Mouse (Mus musculus) adrenal gland, adult 2 months (tissue): ENCODE data around the gene Stx1a. TPM values are rescaled to one million over a fixed set of nuclear protein-coding genes. Genes with fewer than 3 reads are reported as not detected.

Experiments
- DNase-seq: peaks from one replicate; pipeline ENCODE4 v3.0.0; 2021
- polyA plus RNA-seq: library from polyadenylated mRNA; depleted of rRNA; stranded (reverse); fragments of >200 nt; gene quantifications from 2 replicates; pipeline ENCODE4 v1.2.3, GENCODE M21; 2012
- total RNA-seq, 2 experiments: library from RNA; stranded (reverse); gene quantifications; 2 replicates each; pipeline ENCODE4 v1.2.3; 2021

Gene Stx1a
- total and polyA plus RNA-seq, 3 experiments: 5.9 to 31.8 (median 7.5) TPM

GRCm38 (mm10) chr5:135007802-135008571, 15.3 kb upstream of the Stx1a start:
- no peak for DNase-seq

- peak; percentile 98 for DNase-seq
These were observed 14.4 kb upstream of the Stx1a start, which contains the start of gene Abhd11 for GRCm38 (mm10) chr5:135008671-135009589. Gene Abhd11, plus strand, starts transcription at chr5:135009152.

- peak; percentile 95 for DNase-seq
These were observed 13.5 kb upstream of the Stx1a start for GRCm38 (mm10) chr5:135009590-135010319.

GRCm38 (mm10) chr5:135010320-135010709, 13.0 kb upstream of the Stx1a start:
- no peak for DNase-seq

GRCm38 (mm10) chr5:135010841-135011743, 12.2 kb upstream of the Stx1a start:
- DNase-seq: no peak

GRCm38 (mm10) chr5:135011809-135012613, 11.3 kb upstream of the Stx1a start:
- DNase-seq: no peak

GRCm38 (mm10) chr5:135012671-135013441, 10.4 kb upstream of the Stx1a start:
- peak; percentile 77 for DNase-seq

GRCm38 (mm10) chr5:135015497-135015896, 7.8 kb upstream of the Stx1a start:
- peak; percentile 88 for DNase-seq

- DNase-seq: no peak
These were observed 7.0 kb upstream of the Stx1a start for GRCm38 (mm10) chr5:135016224-135016759.

GRCm38 (mm10) chr5:135021814-135022213, 1.5 kb upstream of the Stx1a start:
- peak; percentile 84 for DNase-seq

- DNase-seq: no peak
These were observed 1.5 kb downstream of the Stx1a start for GRCm38 (mm10) chr5:135024665-135025224.

- DNase-seq: no peak
These were observed 2.6 kb downstream of the Stx1a start for GRCm38 (mm10) chr5:135025899-135026298.

GRCm38 (mm10) chr5:135029007-135029854, 5.9 kb downstream of the Stx1a start:
- peak; percentile 91 for DNase-seq

GRCm38 (mm10) chr5:135032581-135032980, 9.3 kb downstream of the Stx1a start:
- DNase-seq: no peak

- no peak for DNase-seq
These were observed 11.3 kb downstream of the Stx1a start for GRCm38 (mm10) chr5:135034593-135034992.

- peak; percentile 74 for DNase-seq
These were observed 12.5 kb downstream of the Stx1a start for GRCm38 (mm10) chr5:135035608-135036359.

- no peak for DNase-seq
These were observed 14.7 kb downstream of the Stx1a start for GRCm38 (mm10) chr5:135037946-135038345.
